Mouse (Mus musculus) right cerebral cortex, postnatal 4 days (tissue): Measurements from ENCODE around the gene Tbc1d1.

Experiments used
- DNase-seq: peaks from one replicate; pipeline ENCODE4 v3.0.0-alpha.2; 2022

Gene Tbc1d1

DNA sequence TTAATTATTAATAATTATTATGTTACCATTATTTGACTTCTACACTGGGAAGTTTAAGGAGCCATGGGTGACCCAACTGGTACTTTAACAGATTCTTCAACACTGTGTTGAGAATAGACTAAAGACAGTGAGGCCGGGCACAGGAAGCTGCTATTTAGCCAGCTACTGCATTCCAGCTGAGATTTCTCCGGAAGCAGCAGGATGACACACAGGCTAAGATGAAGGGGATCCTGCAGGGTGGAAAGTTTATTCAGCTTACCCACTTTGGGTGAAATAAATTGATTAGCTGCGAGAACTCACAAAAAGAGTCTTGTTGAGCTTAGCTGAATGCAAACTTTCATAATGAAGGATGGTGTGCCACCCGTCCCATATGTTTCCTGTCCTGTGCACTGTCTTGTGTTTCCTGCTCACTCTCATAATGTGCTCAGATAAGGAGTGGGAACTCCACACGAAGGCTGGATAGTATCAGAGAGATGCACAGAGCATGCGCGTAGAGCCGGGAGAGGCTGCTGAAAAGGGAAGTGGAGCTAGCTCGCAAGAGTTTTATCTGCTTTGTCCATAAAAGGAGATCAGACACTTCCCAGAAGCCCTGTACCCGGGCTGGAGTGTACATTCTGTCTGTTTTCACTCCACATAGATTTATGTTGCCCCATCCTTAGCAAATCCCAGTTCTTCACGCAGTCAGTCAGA is at the start of gene Tbc1d1:
TSS of gene Tbc1d1 (plus strand) at position 445 of the 690 bp plus-strand sequence.
- peak; percentile 11 for DNase-seq

DNA sequence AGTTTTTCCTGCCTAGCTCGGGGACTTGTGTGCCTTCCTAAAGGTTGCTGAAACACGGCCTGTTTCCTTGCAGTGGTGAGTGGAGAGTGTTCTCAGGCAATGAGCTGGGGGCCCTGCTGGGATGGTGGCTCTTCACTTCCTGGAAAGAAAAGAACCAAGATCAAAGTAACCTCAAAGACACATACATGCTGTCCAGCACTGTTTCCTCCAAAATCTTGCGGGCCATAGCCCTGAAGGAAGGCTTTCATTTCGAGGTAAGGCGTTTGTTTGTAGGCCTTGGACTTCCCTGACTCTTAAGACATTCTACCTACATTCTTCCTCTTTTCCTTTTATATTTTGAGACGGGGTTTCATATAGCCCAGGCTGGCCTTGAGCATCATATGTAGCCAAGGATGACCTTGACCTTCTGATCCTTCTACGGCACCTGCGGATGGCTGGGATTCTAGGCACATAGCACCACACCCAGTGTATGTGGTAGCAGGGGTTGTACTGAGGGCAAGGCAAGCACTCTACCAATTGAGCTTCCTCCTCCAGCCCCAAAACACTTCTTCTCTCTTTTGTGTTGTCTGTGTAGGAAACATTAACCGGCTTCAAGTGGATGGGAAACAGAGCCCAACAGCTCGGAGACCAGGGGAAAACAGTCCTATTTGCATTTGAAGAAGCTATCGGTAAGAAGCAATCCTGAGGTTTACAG is 48.4 kb upstream of the Tbc1d1 start:
- DNase-seq: no peak

DNA sequence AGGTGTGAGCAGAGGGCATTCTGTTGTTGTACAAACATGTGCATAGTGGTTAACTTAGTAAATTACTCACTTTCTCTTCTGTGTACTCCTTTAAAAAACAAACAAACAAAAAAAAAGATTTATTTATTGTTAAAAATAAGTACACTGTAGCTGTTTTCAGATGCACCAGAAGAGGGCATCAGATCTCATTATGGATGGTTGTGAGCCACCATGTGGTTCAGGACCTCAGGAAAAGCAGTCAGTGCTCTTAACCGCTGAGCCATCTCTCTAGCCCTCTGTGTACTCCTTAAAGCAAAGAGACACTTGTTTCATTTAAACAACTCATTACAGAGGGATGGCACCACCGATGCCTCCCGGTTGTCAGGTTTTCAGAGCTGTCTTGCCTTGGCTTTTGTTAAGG is 46.9 kb upstream of the Tbc1d1 start:
- DNase-seq: no peak

DNA sequence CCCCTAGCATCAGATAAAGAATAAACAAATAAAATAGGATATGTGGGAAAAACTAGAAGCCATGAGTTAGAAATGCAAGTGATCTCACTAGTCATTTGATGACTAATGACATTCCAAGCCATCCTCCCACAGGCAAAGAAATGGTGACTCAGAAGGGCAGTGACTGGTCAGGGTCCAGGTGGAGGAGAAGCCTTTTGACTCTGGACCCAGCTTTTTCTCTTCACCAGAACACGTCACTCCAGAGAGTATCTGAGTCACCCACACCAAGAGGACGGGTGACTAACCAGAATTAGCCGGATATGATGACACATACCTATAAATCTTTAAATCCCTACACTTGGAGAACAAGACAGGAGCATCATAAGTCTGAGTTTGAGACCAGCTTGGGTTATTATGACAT is 43.7 kb upstream of the Tbc1d1 start:
- DNase-seq: no peak

DNA sequence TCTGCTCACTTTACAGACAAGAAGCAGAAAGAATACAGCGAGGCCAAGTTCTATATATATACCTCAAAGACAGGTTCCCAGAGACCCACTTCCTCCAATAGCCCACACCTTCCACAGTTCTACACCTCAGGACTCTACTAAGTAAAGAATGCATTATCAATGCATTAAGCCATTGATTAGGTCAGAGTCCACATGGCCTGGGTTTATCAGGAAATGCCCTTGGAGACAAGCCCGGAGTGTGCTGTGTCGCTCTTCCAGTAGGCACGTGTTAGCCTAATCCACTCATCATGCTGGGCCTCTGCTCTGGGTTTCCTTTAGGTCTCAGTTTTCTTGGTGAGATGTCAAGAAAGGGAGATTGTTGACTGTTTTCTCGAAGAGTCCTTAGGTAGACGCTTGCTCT is 41.9 kb upstream of the Tbc1d1 start:
- DNase-seq: no peak

DNA sequence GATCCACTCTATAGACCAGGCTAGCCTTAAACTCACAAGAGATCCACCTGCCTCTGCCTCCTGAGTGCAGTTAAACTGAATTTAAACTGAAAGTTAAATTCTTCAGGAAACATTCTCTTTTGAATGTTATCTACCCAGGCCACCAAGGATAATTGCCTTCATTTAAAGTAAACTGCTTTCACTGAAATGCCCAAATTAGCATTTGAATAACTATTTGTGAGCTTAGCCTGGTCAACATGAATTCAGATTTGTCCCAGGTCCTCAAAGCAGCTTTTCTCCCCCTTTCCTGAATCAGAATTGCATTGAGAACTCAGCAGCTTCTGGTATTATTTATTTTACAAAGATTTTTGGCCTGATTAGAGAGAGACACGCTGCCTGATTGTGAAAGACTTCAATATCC is 38.9 kb upstream of the Tbc1d1 start:
- DNase-seq: no peak

DNA sequence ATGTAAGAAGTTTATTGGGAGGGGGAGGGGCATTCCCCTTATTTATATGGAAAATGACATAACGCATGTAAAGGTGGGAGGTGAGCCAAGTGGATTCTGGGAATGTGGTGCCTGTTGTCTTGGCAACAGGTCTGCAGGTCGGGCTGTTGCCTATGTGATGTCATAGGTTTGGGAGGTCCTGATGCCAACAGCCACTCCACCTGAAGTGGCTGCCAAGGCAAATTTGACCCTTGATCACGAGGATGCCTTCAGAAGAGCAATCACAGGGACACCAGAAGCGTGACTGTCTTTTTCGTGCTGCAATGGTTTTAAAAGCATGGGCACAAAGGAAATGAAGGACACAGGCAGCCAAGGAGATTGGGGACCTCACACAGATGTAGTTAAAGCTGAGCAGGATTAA is 30.3 kb upstream of the Tbc1d1 start:
- DNase-seq: no peak

DNA sequence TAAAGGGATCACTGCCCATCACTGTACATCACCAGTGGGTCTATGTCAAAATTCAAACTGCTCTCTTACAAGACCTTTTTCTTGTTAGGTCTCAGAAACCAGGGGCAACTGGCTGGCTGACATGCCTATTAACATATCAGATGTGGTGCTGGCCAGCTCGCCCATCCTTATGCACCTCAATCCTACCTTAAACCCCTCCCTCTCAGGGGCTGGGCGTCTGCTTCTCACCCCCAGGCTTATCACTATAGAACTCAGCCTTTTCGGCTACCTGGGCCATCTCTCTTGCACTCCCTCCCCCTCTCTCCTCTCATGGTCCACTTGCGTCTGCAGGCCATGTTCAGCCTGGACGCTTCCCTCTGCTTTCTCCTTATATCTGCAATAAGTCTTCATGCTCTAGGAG is 24.6 kb upstream of the Tbc1d1 start:
- DNase-seq: no peak

DNA sequence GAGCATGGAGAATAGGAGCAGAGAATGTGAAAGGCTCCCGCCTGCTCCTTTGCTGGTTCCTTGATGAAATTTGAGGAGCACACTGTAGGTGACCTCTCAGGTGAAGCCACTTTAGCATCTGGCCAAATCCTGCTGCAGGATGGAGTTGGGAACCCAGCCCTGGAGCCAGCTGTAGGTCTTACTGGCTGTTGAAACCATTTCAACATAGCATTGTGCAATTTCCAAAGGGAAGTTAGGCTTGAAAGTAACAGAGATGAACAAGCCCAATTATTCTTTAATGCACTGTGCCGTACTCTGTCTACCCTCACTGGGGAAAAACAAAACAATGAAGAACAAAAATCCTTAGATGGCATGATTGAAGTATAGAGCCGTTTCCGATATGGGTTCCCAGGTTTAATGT is 22.2 kb upstream of the Tbc1d1 start:
- DNase-seq: no peak

DNA sequence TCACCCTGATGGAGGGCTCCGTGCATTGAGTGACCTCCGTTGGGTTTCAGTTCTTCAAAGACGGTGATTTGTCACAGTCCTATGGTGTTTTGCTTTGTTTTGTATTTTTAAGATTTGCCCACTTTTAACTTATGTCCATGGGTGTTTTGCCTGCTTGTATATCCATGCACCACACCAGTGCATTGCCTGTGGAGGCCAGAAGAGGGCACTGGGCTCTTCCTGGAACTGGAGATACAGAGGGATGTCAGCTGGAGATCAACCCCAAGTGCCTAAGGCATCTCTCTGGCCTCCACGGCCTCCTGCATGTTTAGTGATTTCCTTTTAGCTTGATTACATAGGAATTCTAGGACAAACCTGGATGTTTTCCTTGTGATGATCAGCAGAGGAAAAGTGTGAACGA is 19.8 kb upstream of the Tbc1d1 start:
- no peak for DNase-seq

DNA sequence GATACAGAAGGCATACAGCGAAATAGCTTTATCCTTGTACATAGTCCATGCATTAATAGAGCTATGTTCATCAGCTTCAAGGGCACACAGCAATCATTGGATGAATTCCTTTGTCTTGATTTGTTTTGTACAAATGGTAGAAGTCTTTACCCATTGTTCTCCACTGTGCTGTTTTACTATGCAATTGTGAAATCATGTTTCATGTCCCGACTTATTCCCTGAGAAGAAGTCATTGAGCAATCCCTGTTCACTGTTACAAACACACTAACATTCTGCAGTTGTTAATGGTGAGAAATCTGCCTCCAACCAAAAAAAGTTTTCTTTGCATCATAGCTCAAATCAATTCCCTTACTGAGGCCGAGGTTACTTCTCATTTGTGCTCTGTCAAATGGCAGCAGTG is 15.9 kb upstream of the Tbc1d1 start:
- no peak for DNase-seq

DNA sequence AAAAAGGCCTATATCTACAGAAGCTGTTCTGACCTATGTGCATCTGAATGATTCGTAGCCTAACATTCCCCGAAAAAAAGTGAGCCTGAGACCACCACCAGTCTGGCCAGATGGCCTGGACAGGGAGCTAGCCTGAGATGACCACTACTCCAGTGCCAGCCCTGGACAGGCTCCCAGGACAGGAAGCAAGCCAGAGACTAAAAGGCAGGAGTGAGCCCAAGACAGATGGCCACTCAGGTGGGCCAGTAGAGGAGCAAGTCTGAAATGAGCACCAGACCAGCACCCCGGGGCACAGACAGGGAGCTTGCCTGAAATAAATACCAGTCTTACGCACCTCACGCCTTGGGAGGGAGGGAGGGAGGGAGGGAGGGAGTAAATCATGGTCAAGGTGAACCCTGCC is 11.8 kb upstream of the Tbc1d1 start:
- no peak for DNase-seq

DNA sequence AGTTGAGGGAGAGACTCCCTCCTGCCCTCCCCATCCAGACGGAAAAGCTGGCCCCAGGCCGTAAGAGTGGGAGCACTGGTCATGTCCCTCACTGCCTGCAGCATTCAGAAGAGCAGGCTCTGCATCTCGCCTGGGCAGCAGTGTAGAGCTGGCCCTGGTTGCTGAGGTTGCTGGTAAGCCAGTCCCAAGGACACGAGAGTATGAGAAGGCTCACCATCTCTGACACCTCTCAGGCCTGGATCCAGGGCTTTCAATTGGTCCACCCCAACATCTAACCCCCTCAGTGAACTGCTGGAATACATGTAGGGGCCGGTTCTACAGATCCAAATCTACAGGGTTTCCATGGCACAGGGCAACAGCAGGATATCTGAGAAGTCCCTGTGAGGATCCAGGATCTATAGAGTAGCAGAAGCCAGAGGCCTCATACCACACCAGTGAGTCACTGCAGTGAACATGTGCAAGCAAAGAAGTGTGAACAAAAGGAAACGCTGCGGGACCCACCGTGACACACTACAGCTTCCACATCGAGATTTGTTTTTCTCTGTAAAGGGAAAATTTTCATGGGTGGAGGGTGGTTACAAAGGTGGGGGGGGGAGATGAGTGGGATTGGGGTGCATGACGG is 9.6 kb upstream of the Tbc1d1 start:
- DNase-seq: no peak

DNA sequence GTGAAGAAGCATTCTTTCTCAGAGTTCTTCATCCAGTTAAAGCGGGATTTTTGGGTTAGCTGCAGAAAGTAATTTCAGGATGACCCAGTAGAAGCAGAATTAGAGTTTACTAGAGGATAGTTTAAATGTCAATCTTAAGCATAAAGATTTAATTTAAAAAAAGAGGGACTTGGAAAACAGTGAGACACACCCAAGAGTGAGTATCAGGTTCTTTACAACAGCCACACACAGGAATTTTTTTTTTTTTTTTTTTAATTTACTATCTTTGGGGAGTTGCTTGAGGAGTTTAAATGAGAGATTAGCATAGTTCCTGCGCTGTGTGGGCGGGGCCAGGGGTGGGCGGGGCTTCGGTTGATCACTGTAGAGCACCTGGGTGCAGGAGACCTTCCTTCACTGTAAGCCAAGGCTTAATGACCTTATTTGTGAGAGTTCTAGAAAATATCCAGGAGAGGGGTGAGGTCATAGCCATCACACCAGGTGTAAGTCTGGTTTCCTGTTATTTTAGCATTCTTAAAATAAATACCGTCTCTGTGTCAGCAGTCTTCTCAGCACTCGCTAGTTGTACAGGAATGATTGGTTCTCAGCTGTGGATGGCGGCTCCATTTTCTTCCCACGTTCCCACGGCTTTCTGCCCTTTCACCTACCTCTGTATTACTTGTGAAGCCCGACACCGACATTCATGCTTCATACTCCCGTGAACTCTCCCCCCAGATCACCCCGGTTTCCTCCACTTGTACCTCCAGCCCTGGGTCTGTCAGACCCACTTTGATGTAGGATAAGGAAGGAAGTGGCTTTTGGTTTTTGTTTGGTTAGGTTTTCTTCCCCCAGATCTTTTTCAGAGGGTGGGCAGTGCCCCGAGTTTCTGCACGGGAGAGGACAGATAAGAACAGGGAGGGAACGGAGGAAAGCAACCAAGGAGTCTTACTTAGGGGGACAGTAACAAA is 6.6 kb upstream of the Tbc1d1 start:
- DNase-seq: no peak

DNA sequence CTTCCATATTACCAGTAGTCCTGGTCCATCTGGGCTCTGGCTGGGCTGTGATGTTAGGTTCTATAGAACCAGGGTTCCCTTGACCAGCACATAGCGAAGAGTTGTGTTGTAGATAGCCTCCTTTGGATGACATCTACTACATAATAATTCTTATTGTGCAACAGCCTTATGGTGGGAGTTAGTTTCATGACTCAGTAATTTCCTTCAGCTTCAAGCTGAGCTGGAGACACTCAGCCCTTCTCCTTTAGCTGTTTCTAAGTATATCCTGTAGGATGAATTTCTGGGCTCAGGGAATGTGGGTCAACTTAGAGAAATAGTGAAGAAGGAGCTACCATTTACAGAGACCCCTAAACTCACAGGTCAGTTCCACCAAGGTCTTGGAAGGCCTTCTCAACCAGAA is 2.8 kb upstream of the Tbc1d1 start:
- no peak for DNase-seq

DNA sequence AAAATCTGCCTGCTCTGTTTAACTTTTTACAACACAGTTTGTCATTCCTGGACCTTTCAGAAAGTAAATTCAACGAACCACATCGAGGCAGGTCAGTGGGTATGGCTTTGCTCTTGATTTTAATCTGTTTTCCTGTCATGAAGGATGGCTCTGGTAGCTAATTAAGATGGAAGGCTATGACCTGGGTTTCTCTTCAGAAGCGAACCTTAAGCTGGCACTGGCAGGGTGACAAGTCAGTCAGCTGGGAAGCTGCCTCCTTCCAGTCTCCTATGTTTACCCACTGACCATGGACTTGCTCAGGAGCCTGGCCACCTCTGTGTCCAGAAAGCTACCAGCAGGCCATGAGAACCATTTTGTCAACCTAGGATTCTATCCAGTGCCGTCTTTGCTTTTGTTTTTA is 474 bp downstream of the Tbc1d1 start:
- no peak for DNase-seq

DNA sequence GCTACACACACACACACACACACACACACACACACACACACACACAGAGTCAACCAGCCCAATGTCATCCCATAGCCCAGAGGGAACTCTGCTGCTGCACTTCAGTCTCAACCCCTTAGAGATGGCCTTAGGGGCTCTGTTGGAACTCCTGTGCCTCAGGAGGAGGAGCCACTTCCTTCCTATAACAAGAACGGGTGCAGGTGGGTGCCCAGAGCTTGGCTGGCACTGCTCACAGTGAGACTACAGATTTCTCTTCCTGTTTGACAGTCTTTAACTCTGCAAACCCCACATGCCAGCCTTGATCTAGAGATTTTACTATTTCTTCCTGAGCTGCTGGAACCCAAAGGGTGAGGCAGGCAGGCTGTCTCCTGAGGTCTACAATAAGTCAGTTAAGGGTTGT is 1.8 kb downstream of the Tbc1d1 start:
- DNase-seq: no peak

DNA sequence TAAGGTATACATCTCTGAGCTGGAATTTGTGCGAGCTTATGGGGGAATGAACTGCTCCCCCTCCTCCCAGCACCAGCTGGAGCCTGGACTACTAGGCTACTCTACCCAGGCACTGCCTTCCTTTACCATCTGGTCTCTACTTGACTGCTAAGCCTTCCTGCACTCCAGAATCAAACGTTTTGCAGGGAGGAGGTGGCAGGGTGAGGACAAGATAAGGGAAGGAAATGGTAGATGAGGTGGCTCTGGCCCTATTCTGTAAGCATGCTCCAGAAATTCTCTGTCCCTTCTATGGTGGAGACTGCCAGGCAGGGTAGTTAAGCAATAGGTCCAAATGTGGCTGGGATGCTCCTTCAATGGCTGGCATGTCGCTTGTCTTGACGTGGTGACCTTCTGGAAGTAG is 2.4 kb downstream of the Tbc1d1 start:
- DNase-seq: no peak

DNA sequence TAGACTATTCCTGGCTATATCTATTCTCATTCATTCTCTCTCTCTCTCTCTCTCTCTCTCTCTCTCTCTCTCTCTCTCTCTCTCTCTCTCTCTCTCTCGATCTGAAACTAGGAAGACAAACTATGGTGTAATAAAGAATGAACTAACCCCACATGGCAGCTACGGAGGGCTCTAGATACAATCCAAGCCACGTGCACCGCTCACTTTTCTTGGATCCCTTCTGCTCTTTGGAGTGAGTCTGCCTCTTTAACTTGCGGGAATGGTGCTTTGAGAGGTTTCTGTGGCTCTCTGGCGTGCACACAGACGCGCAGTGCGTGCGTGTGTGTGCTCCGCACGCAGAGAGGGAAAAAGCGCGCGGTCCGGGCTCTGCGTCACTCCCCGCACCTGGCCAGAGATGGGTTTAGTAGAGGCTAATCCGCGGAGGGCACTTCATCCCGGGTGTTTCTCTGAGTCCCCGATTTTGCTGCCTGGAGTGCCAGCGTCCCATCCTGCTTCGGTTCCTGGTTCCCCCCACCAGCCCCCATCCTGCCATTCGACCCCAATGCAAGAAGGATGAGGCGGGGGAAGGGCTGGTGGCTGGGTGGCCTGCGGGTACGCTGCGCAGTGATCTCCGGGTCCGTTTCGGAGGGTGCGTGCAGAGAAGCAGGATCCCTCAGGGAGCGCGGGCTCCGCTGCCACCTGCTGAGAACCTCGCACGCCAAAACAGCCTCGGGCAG is 3.1 kb downstream of the Tbc1d1 start:
- DNase-seq: peak; percentile 40

DNA sequence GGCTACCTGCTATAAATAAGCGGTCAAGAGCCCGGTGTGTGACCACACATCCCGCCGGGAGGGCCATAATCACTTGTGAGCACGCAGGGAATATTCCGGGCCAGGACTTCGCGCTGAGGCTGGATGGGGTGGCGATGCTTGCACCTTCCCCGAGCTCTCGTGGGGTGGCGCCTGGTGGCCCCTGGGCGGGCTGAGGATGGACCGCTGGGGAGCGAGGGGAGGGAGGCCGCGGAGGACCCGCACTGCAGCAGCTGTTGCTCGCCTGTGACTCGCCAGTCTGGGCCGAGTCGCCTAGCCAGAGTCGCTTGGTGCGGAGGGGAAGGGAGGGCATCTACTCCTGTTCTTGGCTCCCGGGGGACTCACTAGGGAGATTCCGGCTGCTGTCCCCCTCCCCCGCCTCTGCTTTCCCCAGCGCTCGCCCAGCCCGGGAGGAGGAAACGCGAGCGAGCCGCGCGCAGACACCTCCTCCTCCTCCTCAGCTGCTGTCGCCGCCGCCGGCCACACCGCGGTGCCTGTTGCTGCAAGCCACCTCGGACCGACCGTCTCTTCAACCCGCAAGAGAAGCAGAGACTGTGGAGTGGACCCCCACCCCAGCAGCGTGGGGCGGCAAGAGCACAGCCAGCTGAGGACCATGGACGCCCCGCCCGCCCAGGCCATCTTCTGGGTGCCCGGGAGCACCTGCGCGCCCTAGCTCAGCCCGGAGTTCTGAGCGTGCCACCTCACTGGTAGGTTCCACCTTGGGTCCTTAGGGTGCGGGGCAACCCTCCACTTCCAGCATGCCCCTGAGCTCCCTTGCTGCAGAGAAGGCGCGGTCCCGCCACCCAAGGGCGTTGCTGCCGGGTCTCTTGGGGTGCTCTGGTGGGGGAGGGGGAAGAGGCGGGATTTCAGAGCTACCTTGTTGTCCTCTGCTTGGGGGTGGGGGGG is 3.9 kb downstream of the Tbc1d1 start:
- DNase-seq: peak; percentile 65

DNA sequence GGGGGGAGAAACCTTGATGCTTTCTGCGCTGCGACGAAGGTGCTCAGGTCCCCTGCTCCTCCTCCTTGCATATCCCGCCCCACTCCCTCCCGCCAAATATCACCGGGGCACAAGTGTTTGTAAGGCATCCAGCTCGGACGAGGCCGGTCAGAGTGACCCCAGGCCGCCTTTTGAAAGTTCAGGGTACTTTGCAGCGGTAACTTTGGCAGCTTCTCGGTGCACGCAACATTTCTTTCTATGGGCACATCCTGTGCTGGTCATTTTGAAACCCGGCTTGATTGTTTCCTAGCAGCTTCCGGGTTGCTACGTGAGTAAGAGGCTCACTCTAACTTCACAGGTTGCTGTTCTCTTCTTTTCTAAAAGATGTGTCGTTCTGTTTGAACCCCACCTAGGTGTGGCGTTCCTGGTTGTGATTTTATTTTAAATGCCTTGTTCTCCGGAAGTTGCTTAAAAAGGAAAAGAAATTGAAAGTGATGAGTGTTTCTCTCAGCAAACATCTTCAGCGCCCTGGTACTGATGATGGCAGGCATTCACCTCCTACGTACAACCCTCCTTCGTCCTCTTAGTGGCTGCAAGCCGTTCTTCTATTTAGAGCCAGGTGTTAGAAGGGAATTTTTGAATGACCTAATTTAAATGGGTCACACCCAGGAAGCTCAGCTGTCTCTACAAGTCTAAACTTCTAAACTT is 4.7 kb downstream of the Tbc1d1 start:
- DNase-seq: no peak
